Mouse (Mus musculus): ENCODE results near the gene Eef1a1. TPM values are rescaled to one million over a fixed set of nuclear protein-coding genes. Genes with fewer than 3 reads are reported as not detected.
A peak's percentile ranks its signal among the peaks of the same experiment; 100 is the strongest.

Gene Eef1a1
- polyA plus RNA-seq, 1 experiment from 2014 or later, result 1,954 TPM

GRCm38 (mm10) chr9:78474270-78474669, 14.7 kb downstream of the Eef1a1 start:
- H3K9me3 ChIP-seq (ENCODE audit: control insufficient read depth), result no peaks in the 10 kb centered on the region
- H3K4me2 ChIP-seq (replicated peaks; ENCODE audit: low read depth), result no peak overlapping the region
- no peak for ATAC-seq
- no peak overlapping the region for H3K9ac ChIP-seq (ENCODE audit: low read depth, low read length)
- no peaks in the 10 kb centered on the region for H3K4me1 ChIP-seq (replicated peaks; ENCODE audit: control insufficient read depth, insufficient read depth, low read length)
- 77% methylated on average over 2 of the region's 2 CpGs for WGBS
- H3K4me3 ChIP-seq (ENCODE audit: low read depth, low read length), result no peak overlapping the region
- H3K27me3 ChIP-seq (replicated peaks; ENCODE audit: control insufficient read depth, insufficient read depth, low read length), result no peaks in the 10 kb centered on the region
- no peak for TF ChIP-seq CTCF (IDR thresholded peaks at IDR 0.05; ENCODE audit: low read depth)
- peaks cover 47% of the 10 kb centered on the region for H3K36me3 ChIP-seq (ENCODE audit: control insufficient read depth, insufficient read depth)
- no peak overlapping the region for H3K27ac ChIP-seq (ENCODE audit: low read depth, low read length)

GRCm38 (mm10) chr9:78473588-78473987, 15.4 kb downstream of the Eef1a1 start:
- Histone ChIP-seq H3K4me1 (replicated peaks; ENCODE audit: control insufficient read depth, insufficient read depth, low read length) (no peaks in the 10 kb centered on the region), H3K36me3 (ENCODE audit: control insufficient read depth, insufficient read depth) (peaks cover 51% of the 10 kb centered on the region), H3K27ac (ENCODE audit: low read depth, low read length) (no peak overlapping the region), H3K4me2 (replicated peaks; ENCODE audit: low read depth) (no peak overlapping the region), H3K4me3 (ENCODE audit: low read depth, low read length) (no peak overlapping the region), H3K9ac (ENCODE audit: low read depth, low read length) (no peak overlapping the region), H3K27me3 (replicated peaks; ENCODE audit: control insufficient read depth, insufficient read depth, low read length) (no peaks in the 10 kb centered on the region), H3K9me3 (ENCODE audit: control insufficient read depth) (no peaks in the 10 kb centered on the region)
- 85% methylated on average over 8 of the region's 8 CpGs for WGBS
- no peak for ATAC-seq
- no peak for TF ChIP-seq CTCF (IDR thresholded peaks at IDR 0.05; ENCODE audit: low read depth)

GRCm38 (mm10) chr9:78465725-78466124, 23.2 kb downstream of the Eef1a1 start:
- H3K9ac ChIP-seq (ENCODE audit: low read depth, low read length), result no peak overlapping the region
- no peak overlapping the region for H3K4me2 ChIP-seq (replicated peaks; ENCODE audit: low read depth)
- H3K4me1 ChIP-seq (replicated peaks; ENCODE audit: control insufficient read depth, insufficient read depth, low read length), result no peaks in the 10 kb centered on the region
- H3K27ac ChIP-seq (ENCODE audit: low read depth, low read length), result no peak overlapping the region
- 84% methylated on average over 3 of the region's 3 CpGs for WGBS
- no peak overlapping the region for H3K4me3 ChIP-seq (ENCODE audit: low read depth, low read length)
- no peak for TF ChIP-seq CTCF (IDR thresholded peaks at IDR 0.05; ENCODE audit: low read depth)
- H3K9me3 ChIP-seq (ENCODE audit: control insufficient read depth), result no peaks in the 10 kb centered on the region
- ATAC-seq, result peak; percentile 65
- H3K27me3 ChIP-seq (replicated peaks; ENCODE audit: control insufficient read depth, insufficient read depth, low read length), result no peaks in the 10 kb centered on the region
- H3K36me3 ChIP-seq (ENCODE audit: control insufficient read depth, insufficient read depth), result peaks cover 73% of the 10 kb centered on the region

GRCm38 (mm10) chr9:78463337-78463736, 25.6 kb downstream of the Eef1a1 start:
- no peaks in the 10 kb centered on the region for H3K4me1 ChIP-seq (replicated peaks; ENCODE audit: control insufficient read depth, insufficient read depth, low read length)
- H3K27ac ChIP-seq (ENCODE audit: low read depth, low read length), result no peak overlapping the region
- no peak for TF ChIP-seq CTCF (IDR thresholded peaks at IDR 0.05; ENCODE audit: low read depth)
- no peak overlapping the region for H3K4me2 ChIP-seq (replicated peaks; ENCODE audit: low read depth)
- no peak for ATAC-seq
- 92% methylated on average over 4 of the region's 4 CpGs for WGBS
- no peak overlapping the region for H3K9ac ChIP-seq (ENCODE audit: low read depth, low read length)
- no peaks in the 10 kb centered on the region for H3K27me3 ChIP-seq (replicated peaks; ENCODE audit: control insufficient read depth, insufficient read depth, low read length)
- H3K9me3 ChIP-seq (ENCODE audit: control insufficient read depth), result no peaks in the 10 kb centered on the region
- peaks cover 66% of the 10 kb centered on the region for H3K36me3 ChIP-seq (ENCODE audit: control insufficient read depth, insufficient read depth)
- no peak overlapping the region for H3K4me3 ChIP-seq (ENCODE audit: low read depth, low read length)

GRCm38 (mm10) chr9:78457026-78457425, 31.9 kb downstream of the Eef1a1 start:
- Histone ChIP-seq H3K27ac (ENCODE audit: low read depth, low read length) (no peak overlapping the region), H3K4me1 (replicated peaks; ENCODE audit: control insufficient read depth, insufficient read depth, low read length) (no peaks in the 10 kb centered on the region), H3K4me3 (ENCODE audit: low read depth, low read length) (no peak overlapping the region), H3K27me3 (replicated peaks; ENCODE audit: control insufficient read depth, insufficient read depth, low read length) (no peaks in the 10 kb centered on the region), H3K36me3 (ENCODE audit: control insufficient read depth, insufficient read depth) (peaks cover 63% of the 10 kb centered on the region), H3K9ac (ENCODE audit: low read depth, low read length) (no peak overlapping the region), H3K9me3 (ENCODE audit: control insufficient read depth) (no peaks in the 10 kb centered on the region), H3K4me2 (replicated peaks; ENCODE audit: low read depth) (no peak overlapping the region)
- 89% methylated on average over 8 of the region's 8 CpGs for WGBS
- no peak for ATAC-seq
- TF ChIP-seq CTCF (IDR thresholded peaks at IDR 0.05; ENCODE audit: low read depth), result no peak

- H3K9me3 ChIP-seq (ENCODE audit: control insufficient read depth), result no peaks in the 10 kb centered on the region
- H3K27me3 ChIP-seq (replicated peaks; ENCODE audit: control insufficient read depth, insufficient read depth, low read length), result no peaks in the 10 kb centered on the region
- no peak overlapping the region for H3K4me2 ChIP-seq (replicated peaks; ENCODE audit: low read depth)
- H3K27ac ChIP-seq (ENCODE audit: low read depth, low read length), result no peak overlapping the region
- H3K4me3 ChIP-seq (ENCODE audit: low read depth, low read length), result no peak overlapping the region
- TF ChIP-seq CTCF (IDR thresholded peaks at IDR 0.05; ENCODE audit: low read depth), result no peak
- H3K9ac ChIP-seq (ENCODE audit: low read depth, low read length), result no peak overlapping the region
- no peaks in the 10 kb centered on the region for H3K4me1 ChIP-seq (replicated peaks; ENCODE audit: control insufficient read depth, insufficient read depth, low read length)
- 76% methylated on average over 4 of the region's 4 CpGs for WGBS
- no peak for ATAC-seq
- H3K36me3 ChIP-seq (ENCODE audit: control insufficient read depth, insufficient read depth), result peaks cover 32% of the 10 kb centered on the region
Observed at GRCm38 (mm10) chr9:78451382-78451781, 37.6 kb downstream of the Eef1a1 start.

GRCm38 (mm10) chr9:78450404-78450803, 38.5 kb downstream of the Eef1a1 start:
- no peak for TF ChIP-seq CTCF (IDR thresholded peaks at IDR 0.05; ENCODE audit: low read depth)
- no peaks in the 10 kb centered on the region for H3K27me3 ChIP-seq (replicated peaks; ENCODE audit: control insufficient read depth, insufficient read depth, low read length)
- no peak overlapping the region for H3K4me2 ChIP-seq (replicated peaks; ENCODE audit: low read depth)
- H3K36me3 ChIP-seq (ENCODE audit: control insufficient read depth, insufficient read depth), result peaks cover 32% of the 10 kb centered on the region
- H3K9me3 ChIP-seq (ENCODE audit: control insufficient read depth), result no peaks in the 10 kb centered on the region
- no peaks in the 10 kb centered on the region for H3K4me1 ChIP-seq (replicated peaks; ENCODE audit: control insufficient read depth, insufficient read depth, low read length)
- H3K4me3 ChIP-seq (ENCODE audit: low read depth, low read length), result no peak overlapping the region
- 79% methylated on average over 5 of the region's 5 CpGs for WGBS
- H3K27ac ChIP-seq (ENCODE audit: low read depth, low read length), result no peak overlapping the region
- no peak for ATAC-seq
- H3K9ac ChIP-seq (ENCODE audit: low read depth, low read length), result no peak overlapping the region

All from intestine, postnatal 0 days (tissue).